Mouse (Mus musculus) CH12.LX (cell line): Measurements from ENCODE around the gene Nav1. TPM values are rescaled to one million over a fixed set of nuclear protein-coding genes. Genes with fewer than 3 reads are reported as not detected.

Source experiments
- DNase-seq: peaks from one replicate; pipeline ENCODE4 v3.0.0-alpha.2; 2013; ENCODE audit errors: extremely low read depth
- H3K27ac ChIP-seq: 2 replicates; pipeline ENCODE4 v1.5.1; 2012; ENCODE audit warnings: low read depth, mild to moderate bottlenecking, control low read depth, moderate library complexity; ENCODE audit not compliant: insufficient read depth
- H3K27me3 ChIP-seq: replicated peaks from 2 replicates; pipeline ENCODE3; 2012; ENCODE audit warnings: inconsistent platforms
- H3K36me3 ChIP-seq, 2 experiments: replicated peaks in 1 of 2; 2 replicates each; pipeline versions ENCODE3 to v1.6.1; 2012; ENCODE audit warnings: inconsistent platforms in 1 of 2, low read length in 1 of 2, mild to moderate bottlenecking in 1 of 2, mixed read lengths in 1 of 2, moderate library complexity in 1 of 2; ENCODE audit not compliant: control insufficient read depth in 1 of 2, insufficient read depth in 1 of 2
- H3K4me1 ChIP-seq, 2 experiments: 2 replicates each; pipeline ENCODE4 v1.6.1; 2012; ENCODE audit warnings: inconsistent platforms in 1 of 2, moderate library complexity in 1 of 2; ENCODE audit not compliant: insufficient read depth in 2 of 2, control insufficient read depth in 1 of 2
- H3K4me2 ChIP-seq: 2 replicates; pipeline ENCODE4 v1.6.1; 2012; ENCODE audit warnings: low read depth, mild to moderate bottlenecking, control low read depth; ENCODE audit not compliant: poor library complexity, insufficient read depth, severe bottlenecking
- H3K4me3 ChIP-seq, 3 experiments: fragments of 150-350 bp in 1 of 3; sonication (generic) in 1 of 3; replicated peaks in 1 of 3; 2 replicates each; pipeline versions ENCODE3 to v1.5.1; 2011 to 2012; ENCODE audit warnings: low read depth in 2 of 3, low read length in 2 of 3, mild to moderate bottlenecking in 2 of 3, moderate library complexity in 2 of 3, control low read depth in 1 of 3, improper control_type of control experiment in 1 of 3, inconsistent platforms in 1 of 3, mixed read lengths in 1 of 3; ENCODE audit not compliant: poor library complexity in 1 of 3
- H3K79me2 ChIP-seq: replicated peaks from 2 replicates; pipeline ENCODE4 v1.6.1; 2012; ENCODE audit warnings: mild to moderate bottlenecking, moderate library complexity; ENCODE audit not compliant: control insufficient read depth, poor library complexity, insufficient read depth, severe bottlenecking; ENCODE audit errors: extremely low read depth
- H3K9ac ChIP-seq: 2 replicates; pipeline ENCODE4 v1.6.1; 2012; ENCODE audit warnings: low read depth, mild to moderate bottlenecking, control low read depth, moderate library complexity; ENCODE audit not compliant: insufficient read depth
- H3K9me3 ChIP-seq: replicated peaks from 2 replicates; pipeline ENCODE3; 2012; ENCODE audit warnings: low read length, inconsistent platforms, mixed read lengths
- ELF1 ChIP-seq: IDR thresholded peaks from 2 replicates; pipeline ENCODE4 v1.6.1; 2014; ENCODE audit warnings: low read depth, mild to moderate bottlenecking, inconsistent platforms, low read length, improper control_type of control experiment
- ETS1 ChIP-seq: conservative IDR thresholded peaks from 2 replicates; pipeline ENCODE4 v1.6.1; 2012; ENCODE audit warnings: low read depth, mild to moderate bottlenecking, inconsistent platforms, low read length, improper control_type of control experiment, moderate library complexity
- GABPA ChIP-seq: IDR thresholded peaks from 2 replicates; pipeline ENCODE4 v1.6.1; 2012; ENCODE audit warnings: low read depth, low read length, improper control_type of control experiment, inconsistent platforms; ENCODE audit not compliant: insufficient replicate concordance
- JUND ChIP-seq: conservative IDR thresholded peaks from 2 replicates; pipeline ENCODE4 v1.6.1; 2011; ENCODE audit warnings: low read depth, low read length, improper control_type of control experiment
- KAT2A ChIP-seq: IDR thresholded peaks from 2 replicates; pipeline ENCODE4 v1.6.1; 2012; ENCODE audit warnings: low read length, improper control_type of control experiment, inconsistent platforms; ENCODE audit not compliant: insufficient replicate concordance
- MAX ChIP-seq: IDR thresholded peaks from 2 replicates; pipeline ENCODE4 v1.6.1; 2011; ENCODE audit warnings: low read length, improper control_type of control experiment
- MAZ ChIP-seq: IDR thresholded peaks from 2 replicates; pipeline ENCODE4 v1.6.1; 2012; ENCODE audit warnings: low read depth, mild to moderate bottlenecking, inconsistent platforms, low read length, improper control_type of control experiment, moderate library complexity
- POLR2A ChIP-seq: IDR thresholded peaks from 2 replicates; pipeline ENCODE4 v1.6.1; 2011; ENCODE audit warnings: low read depth, mild to moderate bottlenecking, improper control_type of control experiment, low read length
- POLR2AphosphoS2 ChIP-seq: IDR thresholded peaks from 2 replicates; pipeline ENCODE4 v1.6.1; 2011; ENCODE audit warnings: low read depth, low read length, improper control_type of control experiment
- RCOR1 ChIP-seq: conservative IDR thresholded peaks from 2 replicates; pipeline ENCODE4 v1.6.1; 2012; ENCODE audit warnings: low read depth, mild to moderate bottlenecking, inconsistent platforms, low read length, improper control_type of control experiment
- SIN3A ChIP-seq: IDR thresholded peaks from 2 replicates; pipeline ENCODE4 v1.6.1; 2012; ENCODE audit warnings: low read length, improper control_type of control experiment, inconsistent platforms
- SMC3 ChIP-seq: IDR thresholded peaks from 2 replicates; pipeline ENCODE4 v1.6.1; 2011; ENCODE audit warnings: low read depth, low read length, improper control_type of control experiment
- TBP ChIP-seq: conservative IDR thresholded peaks from 2 replicates; pipeline ENCODE4 v1.6.1; 2011; ENCODE audit warnings: low read depth, low read length, improper control_type of control experiment
- USF2 ChIP-seq: conservative IDR thresholded peaks from 2 replicates; pipeline ENCODE4 v1.6.1; 2011; ENCODE audit warnings: low read depth, low read length, improper control_type of control experiment
- ZC3H11A ChIP-seq: IDR thresholded peaks from 2 replicates; pipeline ENCODE4 v1.6.1; 2012; ENCODE audit warnings: low read depth, mild to moderate bottlenecking, inconsistent platforms, low read length, improper control_type of control experiment
- ZMIZ1 ChIP-seq: IDR thresholded peaks from 2 replicates; pipeline ENCODE4 v1.6.1; 2012; ENCODE audit warnings: low read depth, mild to moderate bottlenecking, inconsistent platforms, low read length, improper control_type of control experiment
- dilution Hi-C: fragments of 300-500 bp; cut with MboI; formaldehyde crosslinking; loops from 2 replicates; pipeline ENCODE4 v1.14.3; 2020; ENCODE audit warnings: low sequenced_read_pairs; ENCODE audit not compliant: extremely low pct_unique_long_range_greater_than_20kb, extremely low pct_ligation_motif_present
- in situ Hi-C: fragments of 300-500 bp; cut with MboI; formaldehyde crosslinking; loops from 3 replicates; pipeline ENCODE4 v1.14.3; 2019; ENCODE audit warnings: low sequenced_read_pairs, low pct_ligation_motif_present, low pct_unique_long_range_greater_than_20kb, mixed read lengths
- polyA plus RNA-seq: library from polyadenylated mRNA; unstranded; fragments of >175 nt; gene quantifications from 2 replicates; pipeline ENCODE4 v1.2.1, GENCODE M21; 2012; ENCODE audit warnings: low read depth; ENCODE audit not compliant: insufficient read length
- total RNA-seq, 2 experiments: library from RNA; depleted of rRNA; stranded (reverse); fragments of 300-350 nt in 1 of 2; fragments of >200 nt in 1 of 2; gene quantifications; 2 replicates each; pipeline ENCODE4 v1.2.3; 2012 to 2014

The Nav1 gene
- total and polyA plus RNA-seq, 3 experiments = 0.21 to 0.56 TPM; not detected in 1

DNA sequence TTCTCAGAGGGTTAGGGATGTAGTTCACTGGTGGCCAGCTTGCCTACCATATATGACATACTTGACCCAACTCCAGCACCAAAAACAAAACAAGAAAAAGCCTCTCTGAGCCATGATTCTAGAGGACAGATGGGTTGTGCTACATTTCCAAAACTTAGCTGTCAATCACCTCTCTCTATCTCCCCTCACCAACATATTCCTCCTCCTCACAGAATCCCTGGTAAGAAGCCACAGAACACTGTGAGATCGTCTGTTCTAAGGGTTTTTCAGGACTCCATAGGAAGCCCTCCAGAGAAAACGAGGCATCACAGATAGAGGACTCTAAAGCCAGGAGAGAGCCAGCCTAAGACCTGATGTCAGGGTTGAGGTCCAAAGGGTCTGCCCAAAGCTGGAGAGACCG lies 36.6 kb upstream of the Nav1 start:
- Histone ChIP-seq H3K4me1 (no peaks in the 10 kb centered on the region), H3K4me3 (no peak overlapping the region), H3K27me3 (peaks cover 71% of the 10 kb centered on the region), H3K4me2 (no peak overlapping the region), H3K9ac (no peak overlapping the region), H3K79me2 (no peaks in the 10 kb centered on the region), H3K9me3 (peaks cover 2% of the 10 kb centered on the region), H3K27ac (no peak overlapping the region), H3K36me3 (no peaks in the 10 kb centered on the region)
- dilution Hi-C loops (no loop called here), in situ Hi-C loops (no loop called here)
- TF ChIP-seq ETS1 = no peak
- TF ChIP-seq MAX = no peak
- DNase-seq = no peak

GRCm38 (mm10) chr1:135639853-135640252 lies 32.8 kb upstream of the Nav1 start:
- Histone ChIP-seq H3K4me1 (peaks cover 9 to 17% of the 10 kb centered on the region in 2 experiments), H3K9me3 (peaks cover 2% of the 10 kb centered on the region), H3K4me3 (no peak overlapping the region), H3K36me3 (no peaks in the 10 kb centered on the region)
- TF ChIP-seq ZC3H11A (no peak), GABPA (no peak), JUND (no peak), RCOR1 (no peak), USF2 (no peak), ELF1 (no peak), MAZ (no peak), ZMIZ1 (no peak), KAT2A (no peak), SMC3 (no peak), SIN3A (no peak), POLR2AphosphoS2 (no peak), MAX (no peak), TBP (no peak), POLR2A (no peak)
- TF ChIP-seq, all 38 proteins: peak for 0
- Histone ChIP-seq H3K27me3 (peaks cover 72% of the 10 kb centered on the region), H3K79me2 (no peaks in the 10 kb centered on the region), H3K9ac (no peak overlapping the region), H3K27ac (no peak overlapping the region), H3K4me2 (no peak overlapping the region)
- no peak for DNase-seq
- in situ Hi-C loops (no loop called here), dilution Hi-C loops (no loop called here)
